Mouse (Mus musculus) right cerebral cortex, adult 18-20 months (tissue): ENCODE measurements around the gene Zfp951.
"Not testable (repeated sequence)": the region's sequence is repeated elsewhere in the genome, so short reads cannot be mapped to it uniquely, and the experiment has no call there.

ENCODE experiments used
- DNase-seq: peaks from one replicate; pipeline ENCODE4 v3.0.0; 2022; ENCODE audit warnings: mixed read lengths

Gene Zfp951

GRCm38 (mm10) chr5:104859962-104860525, at the start of gene Zfp951:
Gene Zfp951 (minus strand): TSS chr5:104860070.
- DNase-seq, result peak; percentile 70

- not testable (repeated sequence) for DNase-seq
Measured at GRCm38 (mm10) chr5:104906556-104906955, 46.7 kb upstream of the Zfp951 start.

GRCm38 (mm10) chr5:104859045-104859961, 567 bp downstream of the Zfp951 start:
- not testable (repeated sequence) for DNase-seq

GRCm38 (mm10) chr5:104854546-104854945, 5.3 kb downstream of the Zfp951 start:
- not testable (repeated sequence) for DNase-seq

GRCm38 (mm10) chr5:104833330-104833729, 26.5 kb downstream of the Zfp951 start:
- DNase-seq, result no peak

GRCm38 (mm10) chr5:104829611-104830010, 30.3 kb downstream of the Zfp951 start:
- DNase-seq, result no peak

- not testable (repeated sequence) for DNase-seq
Measured at GRCm38 (mm10) chr5:104770138-104770537, 89.7 kb downstream of the Zfp951 start.
